Mouse (Mus musculus) heart, postnatal 4 days (tissue): Measurements from ENCODE around the gene Wdr20rt. TPM values are rescaled to one million over a fixed set of nuclear protein-coding genes. Genes with fewer than 3 reads are reported as not detected.

Source experiments
- total RNA-seq, 2 experiments: library from RNA; stranded (reverse); gene quantifications; 2 replicates each; pipeline ENCODE4 v1.2.3; 2021

Gene Wdr20rt
- total RNA-seq, 2 experiments from 2014 or later, result not detected

Other genes with a start within 250 kb of the Wdr20rt start
- gene Prpf39, start 189.2 kb upstream of the Wdr20rt start, total RNA-seq, result 10 to 100 TPM; 24.4 to 26.3 TPM
- gene Fkbp3, start 151.5 kb upstream of the Wdr20rt start, total RNA-seq, result 100 to 1,000 TPM; 201 to 203 TPM
- gene Fancm, start 149.9 kb upstream of the Wdr20rt start, total RNA-seq, result 10 to 100 TPM in 1 of 2 experiments, 1 to 10 TPM in 1; 9.5 to 14.0 TPM
- gene Mis18bp1, start 52.9 kb upstream of the Wdr20rt start, total RNA-seq, result 10 to 100 TPM; 10.9 to 13.9 TPM